Mouse (Mus musculus): ENCODE results near the gene Slc34a3. TPM values are rescaled to one million over a fixed set of nuclear protein-coding genes. Genes with fewer than 3 reads are reported as not detected.
A peak's percentile ranks its signal among the peaks of the same experiment; 100 is the strongest.

Slc34a3 gene
- polyA plus RNA-seq, 2 experiments from 2014 or later: not detected

- ATAC-seq: peak; percentile 86
Measured at GRCm38 (mm10) chr2:25224766-25225752, 9.1 kb downstream of the Slc34a3 start.

DNA sequence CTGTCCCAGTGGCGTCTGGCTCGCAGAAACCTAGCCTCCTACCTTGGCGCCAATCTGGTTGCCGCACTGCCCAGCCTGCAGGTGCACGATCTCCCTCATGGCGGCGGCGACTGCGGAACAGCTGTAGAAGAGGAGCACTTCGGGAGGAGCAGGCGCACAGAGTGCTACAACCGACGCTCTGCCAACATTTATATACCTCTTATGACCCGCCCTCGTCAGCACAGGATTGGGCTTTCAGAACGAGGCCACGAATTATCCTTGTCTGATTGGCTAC, 9.7 kb downstream of the Slc34a3 start, which contains the start of gene Tubb4b:
Tubb4b (minus strand) TSS at position 211 of the 274 bp plus-strand sequence.
- no peak for ATAC-seq

DNA sequence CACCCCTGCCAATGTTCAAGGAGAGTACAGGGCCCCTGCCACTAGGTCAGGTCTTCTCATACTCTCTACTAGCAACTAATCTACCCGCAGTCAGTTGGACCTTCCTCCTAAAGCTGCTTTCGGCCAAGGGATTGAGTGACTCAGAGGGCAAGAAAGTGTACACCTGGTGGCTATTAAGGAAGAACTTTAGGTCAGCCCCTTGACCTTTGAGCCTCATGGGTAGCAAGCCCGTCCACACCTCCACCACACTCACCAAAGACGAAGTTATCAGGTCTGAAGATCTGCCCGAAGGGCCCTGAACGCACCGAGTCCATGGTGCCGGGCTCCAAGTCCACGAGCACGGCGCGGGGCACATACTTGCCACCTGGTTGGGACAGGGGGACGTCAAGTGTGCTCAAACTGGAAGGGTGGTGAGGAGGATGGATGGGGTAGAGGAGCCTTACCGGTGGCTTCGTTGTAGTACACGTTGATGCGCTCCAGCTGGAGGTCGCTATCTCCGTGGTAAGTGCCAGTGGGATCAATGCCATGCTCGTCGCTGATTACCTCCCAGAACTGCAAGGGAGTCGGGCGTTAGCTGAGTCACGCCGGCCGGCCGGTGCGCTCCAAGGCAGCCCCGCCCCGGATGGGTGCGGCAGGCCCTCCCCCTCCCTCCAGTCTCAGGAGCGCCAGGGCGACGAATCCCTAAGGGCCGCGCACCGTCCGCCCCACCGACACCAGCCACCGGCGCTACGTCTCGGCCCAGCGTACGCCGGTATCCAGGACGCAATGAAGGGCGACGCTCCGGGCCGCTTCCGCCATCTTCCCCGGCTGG, 10.3 kb downstream of the Slc34a3 start:
- ATAC-seq: peak; percentile 12

DNA sequence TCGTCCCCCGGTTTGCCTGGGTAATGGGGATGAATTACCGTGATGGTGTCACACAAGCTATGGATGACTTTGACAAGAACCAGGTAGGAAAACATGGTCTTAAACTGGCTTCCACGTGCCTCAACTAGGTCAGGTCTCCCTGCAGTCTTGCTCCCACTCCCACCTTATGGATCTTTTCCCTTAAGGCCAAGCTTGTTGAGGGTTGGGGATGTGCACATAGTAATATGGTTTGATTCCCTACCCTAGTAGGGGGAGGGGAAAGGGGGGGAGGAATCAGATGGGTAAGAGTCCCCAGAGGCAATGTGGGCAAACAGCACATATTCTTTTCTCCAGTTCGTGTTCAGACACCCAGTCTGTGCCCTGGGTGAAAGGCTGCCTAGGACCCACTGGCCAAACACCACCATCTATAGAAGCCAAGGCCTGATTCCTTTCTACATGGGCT, 12.8 kb downstream of the Slc34a3 start:
- ATAC-seq: no peak

DNA sequence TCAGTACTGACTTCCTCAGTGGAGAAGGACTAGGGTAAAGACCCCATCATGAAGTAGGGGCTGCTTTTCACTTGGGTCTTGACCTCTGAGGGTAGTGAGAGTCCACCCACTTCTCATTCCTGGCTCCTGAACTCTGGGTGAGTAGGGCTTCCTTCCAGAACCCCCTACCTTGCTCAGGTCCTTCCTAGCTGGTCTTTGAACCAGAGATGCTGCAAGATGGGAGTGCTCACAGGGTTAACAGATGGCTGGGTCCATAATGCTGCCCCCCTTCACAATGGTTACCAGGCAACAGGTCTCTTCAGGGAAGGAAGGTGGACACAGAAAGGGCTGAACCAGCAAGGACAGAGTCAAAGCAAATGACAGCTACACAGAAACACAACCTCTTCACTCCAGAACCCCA, 15.7 kb downstream of the Slc34a3 start, which contains the start of gene Fam166a:
Fam166a (plus strand) TSS at position 301 of the 400 bp plus-strand sequence.
- ATAC-seq: no peak

DNA sequence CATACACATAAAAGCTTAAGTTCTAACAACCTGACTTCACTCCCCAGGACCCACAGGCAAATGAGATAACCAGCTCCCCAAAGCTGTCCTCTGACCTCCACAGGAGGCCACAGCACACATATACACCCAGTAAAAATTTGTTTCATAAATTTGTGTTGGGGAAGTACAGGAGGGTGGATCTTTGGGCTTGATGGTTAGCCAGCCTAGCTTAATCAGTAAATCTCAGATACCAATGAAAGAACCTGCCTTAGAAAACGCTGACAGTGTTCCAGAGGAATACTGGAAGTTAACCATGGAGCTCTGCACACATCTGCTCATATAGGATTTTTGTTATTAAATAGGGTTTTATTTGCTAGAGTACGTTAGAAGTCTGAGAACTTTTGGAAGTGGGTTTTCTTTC, 16.5 kb downstream of the Slc34a3 start:
- no peak for ATAC-seq

GRCm38 (mm10) chr2:25214444-25214843, 19.7 kb downstream of the Slc34a3 start, which contains the start of gene Stpg3:
Gene Stpg3 (minus strand): TSS chr2:25214637.
- ATAC-seq: no peak

DNA sequence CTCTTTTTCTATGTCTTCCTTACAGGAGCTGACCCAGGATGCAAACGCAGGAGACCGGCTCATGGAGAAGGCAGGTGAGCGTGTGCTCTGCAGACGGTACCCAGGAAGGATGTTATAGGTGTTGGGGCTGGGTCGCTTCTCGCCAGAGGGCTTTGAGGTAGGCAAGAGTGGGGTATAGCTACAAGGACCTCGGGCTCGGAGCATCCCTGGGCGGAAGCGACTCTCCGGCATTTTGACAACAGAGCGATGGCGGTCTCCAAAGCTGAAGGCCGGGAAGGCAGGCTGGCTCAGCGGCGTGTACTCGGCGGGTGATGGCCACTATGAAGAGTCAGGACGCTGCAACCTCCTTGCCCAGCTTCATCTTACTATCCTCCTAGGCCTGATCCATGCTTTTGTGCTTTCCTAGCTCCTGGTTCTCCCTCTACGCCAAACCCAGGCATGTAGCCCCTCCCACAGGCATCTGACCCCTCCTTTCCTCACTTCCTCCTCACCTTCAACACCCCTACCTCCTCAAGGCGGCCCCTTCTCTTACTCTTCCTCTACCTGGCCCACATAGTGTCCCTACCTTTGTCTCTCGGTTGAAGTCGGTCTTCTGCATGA, 20.8 kb downstream of the Slc34a3 start:
- ATAC-seq: no peak

DNA sequence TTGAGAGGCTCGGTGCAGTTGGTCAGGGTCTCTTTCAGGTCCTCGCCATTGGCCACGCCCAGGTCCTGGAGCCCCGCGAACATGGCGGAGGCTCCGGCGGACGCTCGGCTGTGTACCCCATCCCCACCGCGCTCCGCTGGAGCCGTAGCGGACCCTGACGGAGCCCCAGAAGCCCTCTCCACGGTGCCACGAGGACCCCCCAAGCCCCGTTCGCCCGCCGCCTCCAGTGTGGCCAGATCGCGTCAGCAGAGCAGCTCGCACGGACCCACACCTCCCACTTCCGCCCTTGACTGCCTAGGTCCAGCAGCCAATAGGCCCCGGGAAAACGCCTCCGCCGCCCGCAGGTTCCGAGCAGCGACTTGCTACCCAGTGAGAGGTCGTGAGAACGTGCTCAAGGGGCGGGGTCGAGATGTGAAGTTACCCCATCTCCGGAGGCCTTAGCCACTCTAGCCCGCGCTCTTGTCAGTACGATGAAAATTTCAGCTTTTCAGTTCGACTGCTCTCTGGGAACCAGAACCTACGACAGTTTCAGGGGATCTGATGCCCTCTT, 23.0 kb downstream of the Slc34a3 start, which contains the start of gene Nelfb:
Nelfb (minus strand) TSS at position 369 of the 550 bp plus-strand sequence.
- ATAC-seq: peak; percentile 98

DNA sequence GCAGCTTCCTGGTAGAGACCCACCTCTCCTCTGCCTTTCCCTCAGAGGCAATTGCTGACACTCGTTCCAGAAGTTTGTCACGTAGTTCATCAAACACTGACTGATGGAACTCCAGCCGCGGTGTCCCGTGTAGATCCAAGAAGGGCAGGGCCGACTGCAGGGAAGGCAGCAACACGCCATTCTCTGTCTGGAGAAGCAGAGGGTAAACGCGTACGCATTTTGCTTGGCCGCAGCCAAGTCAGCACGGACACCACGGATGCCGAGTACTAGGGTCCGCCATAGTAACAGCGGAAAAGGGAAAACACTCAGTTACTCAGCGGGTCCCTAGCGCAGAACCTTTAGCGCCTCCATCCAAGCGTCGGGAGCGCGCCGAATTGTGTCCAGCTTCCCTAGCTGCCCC, 23.5 kb downstream of the Slc34a3 start:
- ATAC-seq: peak; percentile 20

GRCm38 (mm10) chr2:25207593-25207992, 26.6 kb downstream of the Slc34a3 start:
- no peak for ATAC-seq

- no peak for ATAC-seq
Measured at GRCm38 (mm10) chr2:25203631-25204214, 30.4 kb downstream of the Slc34a3 start.

GRCm38 (mm10) chr2:25200631-25201030, 33.5 kb downstream of the Slc34a3 start:
- ATAC-seq: no peak

DNA sequence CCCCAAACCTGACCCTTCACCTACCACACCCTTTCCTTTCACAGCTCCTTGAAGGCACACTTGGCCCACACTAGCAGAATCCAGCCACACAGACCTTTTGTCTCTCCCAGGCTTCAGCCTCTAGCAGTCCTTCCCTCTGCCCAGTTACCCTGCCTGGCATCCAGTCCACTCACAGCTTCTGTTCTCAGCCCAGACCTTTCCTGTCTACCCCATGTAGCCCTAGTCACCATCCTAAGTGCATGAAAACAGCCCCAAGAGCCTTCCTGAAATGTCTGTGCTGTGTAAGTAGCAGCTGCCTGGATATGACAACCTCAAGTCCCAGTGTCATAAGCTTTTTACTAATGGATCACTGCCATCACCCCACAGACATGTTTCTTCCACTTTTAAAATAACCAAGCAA, 36.2 kb downstream of the Slc34a3 start:
- no peak for ATAC-seq

DNA sequence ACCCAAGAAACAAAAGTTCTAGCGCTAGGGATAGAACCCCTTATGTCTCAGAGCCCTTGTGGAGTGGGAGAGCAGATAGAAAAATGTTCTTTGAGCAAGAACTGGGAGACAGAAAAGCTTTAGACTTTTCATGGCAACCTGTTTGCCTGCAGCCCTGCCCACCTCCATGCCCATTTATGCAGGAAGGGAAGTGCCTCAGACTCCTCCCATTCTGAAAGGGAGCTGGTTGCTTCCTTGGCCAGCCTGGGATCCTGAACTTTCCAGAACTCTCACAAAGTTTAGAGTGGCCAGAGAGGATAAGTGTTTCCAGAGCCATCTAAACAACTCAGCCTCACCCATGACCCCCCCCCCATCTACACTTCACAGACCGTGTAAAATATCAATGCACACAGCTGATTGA, 37.0 kb downstream of the Slc34a3 start:
- no peak for ATAC-seq

- ATAC-seq: peak; percentile 59
Measured at GRCm38 (mm10) chr2:25196172-25196954, 37.8 kb downstream of the Slc34a3 start, which contains the start of gene Tor4a. Gene Tor4a (minus strand): TSS chr2:25196886.

DNA sequence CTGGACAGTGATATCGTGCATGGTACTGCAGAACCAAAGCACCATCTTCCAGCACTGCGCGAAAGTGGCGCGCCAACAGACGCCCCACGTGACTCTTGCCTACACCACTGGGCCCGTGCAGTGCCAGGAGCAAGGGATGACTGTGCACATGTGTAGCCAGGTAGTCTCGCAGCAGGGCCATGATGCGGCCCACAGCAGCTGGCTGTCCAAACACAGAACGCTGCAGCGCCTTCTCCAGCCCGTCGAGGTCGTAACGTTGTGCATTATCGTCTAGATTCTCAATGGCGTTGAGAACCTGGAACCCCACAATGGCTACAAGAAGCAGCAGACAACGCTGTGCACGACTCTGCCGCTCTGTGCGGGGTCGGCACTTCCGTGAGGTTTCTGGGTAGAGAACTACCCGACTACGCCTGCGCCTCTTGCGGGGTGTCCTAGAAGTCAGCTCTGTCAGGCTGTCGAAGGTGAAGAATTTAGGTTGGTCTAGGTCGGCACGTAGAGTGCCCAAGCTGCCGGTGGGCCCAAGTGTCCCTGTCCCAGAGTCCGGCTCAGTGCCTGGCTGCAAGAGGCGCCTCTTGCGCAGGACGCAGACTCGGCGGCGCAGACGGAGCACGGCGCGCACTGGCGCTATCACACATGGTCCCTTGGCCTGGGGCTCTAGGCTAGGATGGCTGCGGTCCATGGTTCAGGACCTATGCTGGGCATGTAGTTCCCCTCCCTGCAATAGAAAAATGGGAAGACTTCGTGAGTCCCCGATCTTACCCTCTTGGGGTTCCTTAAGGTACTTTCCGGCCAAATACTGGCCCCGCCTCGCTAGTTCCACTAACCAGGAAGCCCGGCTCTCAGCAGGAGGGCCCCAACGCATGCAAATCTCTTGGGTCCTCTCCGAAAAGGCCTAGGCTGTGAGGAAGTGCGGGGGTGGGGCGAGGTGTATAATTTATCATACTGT, 38.7 kb downstream of the Slc34a3 start:
- ATAC-seq: peak; percentile 50

DNA sequence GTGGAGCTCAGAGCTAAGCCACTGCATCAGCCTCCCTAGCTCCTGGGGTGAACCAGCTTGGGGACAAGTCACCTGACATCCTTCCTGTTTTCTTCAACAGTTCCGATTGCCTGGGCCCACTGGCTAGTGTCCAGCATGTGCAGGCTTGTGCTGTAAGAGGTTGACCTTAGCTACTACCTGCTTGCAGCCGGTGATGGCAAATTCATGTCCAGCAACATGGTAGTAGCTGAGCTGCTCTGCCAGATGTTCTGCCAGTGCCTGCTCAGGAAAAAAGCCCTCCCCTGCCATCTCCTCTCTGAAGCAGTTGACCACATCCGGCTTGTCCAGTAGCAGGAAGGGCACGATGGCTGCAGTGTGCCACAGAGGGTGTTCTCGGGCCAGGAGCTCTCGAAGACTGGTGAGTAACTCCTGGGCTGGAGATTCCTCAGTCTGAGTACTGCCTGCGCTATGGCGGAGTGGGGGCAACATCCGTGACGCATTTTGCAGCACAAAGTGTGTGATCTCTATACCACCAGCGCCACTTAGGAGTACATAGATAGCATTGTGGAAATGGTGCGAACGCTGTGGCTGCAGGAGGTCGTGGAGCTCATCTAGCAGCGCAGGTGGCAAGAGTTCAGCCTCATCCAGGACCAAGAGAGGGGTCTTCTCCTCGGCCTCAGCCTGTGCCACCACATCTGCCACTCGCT, 39.5 kb downstream of the Slc34a3 start:
- ATAC-seq: no peak

GRCm38 (mm10) chr2:25194006-25194405, 40.2 kb downstream of the Slc34a3 start:
- no peak for ATAC-seq
